Mouse (Mus musculus): ENCODE measurements around the gene Coq4.
A peak's percentile ranks its signal among the peaks of the same experiment; 100 is the strongest.
"Not testable (repeated sequence)": the region's sequence is repeated elsewhere in the genome, so short reads cannot be mapped to it uniquely, and the experiment has no call there.

Gene Coq4

DNA sequence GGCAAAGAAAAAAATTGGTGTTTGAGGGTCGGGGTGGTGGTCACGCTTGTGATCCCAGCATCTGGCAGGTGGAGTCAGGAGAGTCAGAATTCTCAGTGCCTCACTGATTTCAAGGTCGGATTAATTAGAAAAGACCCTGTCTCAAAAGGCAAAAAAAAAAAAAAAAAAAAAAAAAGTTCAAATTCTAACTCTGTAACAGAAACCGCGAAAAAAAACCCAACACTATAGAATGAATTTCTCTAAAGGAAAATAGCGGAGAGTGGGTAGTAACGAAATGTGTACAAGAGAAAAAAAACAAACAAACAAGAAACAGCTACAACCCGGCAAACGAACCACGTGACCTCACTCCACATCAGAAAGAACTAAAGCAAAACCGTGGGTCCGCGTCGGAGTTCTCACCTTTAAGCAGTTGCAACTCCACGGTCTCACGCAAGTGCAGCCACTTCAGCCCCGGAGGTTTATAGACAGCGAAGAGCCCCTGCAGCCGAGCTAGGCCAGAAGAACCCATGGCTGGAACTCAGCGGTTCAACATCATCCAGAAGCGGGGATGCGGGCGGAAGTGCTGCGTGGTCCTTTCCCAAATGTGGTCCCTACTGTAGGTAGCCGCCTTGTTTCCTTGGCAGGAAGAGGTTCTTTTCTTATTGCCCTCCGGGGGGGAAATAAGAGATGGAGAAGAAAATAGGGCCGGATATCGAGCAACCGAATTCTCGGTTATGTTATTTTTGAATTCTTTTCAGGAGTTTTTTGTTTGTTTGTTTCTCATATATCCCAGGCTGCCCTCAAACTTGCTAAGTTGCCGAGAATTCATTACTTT, at the start of gene Coq4:
Coq4 (plus strand) TSS at position 390 of the 814 bp plus-strand sequence.
- DNase-seq (ENCODE audit: low spot score in 2 of 2) = peak; percentile 85 to 88

DNA sequence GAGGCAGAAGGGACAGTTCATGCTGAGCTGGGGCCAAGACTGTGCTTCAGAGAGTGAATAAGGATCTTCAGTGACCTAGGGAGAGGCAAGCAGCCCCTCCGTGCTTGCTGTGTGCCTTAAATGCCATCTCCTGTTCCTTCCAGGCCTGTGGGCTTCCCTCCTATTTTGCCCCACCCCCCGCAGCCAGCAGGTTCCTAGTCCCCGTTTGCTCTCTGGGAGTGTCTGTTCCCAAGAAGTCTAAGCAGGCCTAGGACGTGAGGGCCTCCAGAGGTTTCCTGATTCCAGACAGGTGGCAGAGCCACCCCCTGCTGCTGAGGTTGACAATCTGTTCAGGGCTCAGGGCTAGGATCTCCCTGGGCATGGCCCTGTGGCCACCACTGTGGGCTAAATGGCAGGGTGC, 48.5 kb upstream of the Coq4 start:
- no peak for DNase-seq (ENCODE audit: low spot score in 2 of 2)

- no peak for DNase-seq (ENCODE audit: low spot score in 2 of 2)
These were observed 47.9 kb upstream of the Coq4 start for GRCm38 (mm10) chr2:29739368-29739767.

- DNase-seq (ENCODE audit: low spot score in 2 of 2) = no peak
These were observed 46.1 kb upstream of the Coq4 start for GRCm38 (mm10) chr2:29741207-29741606.

GRCm38 (mm10) chr2:29744256-29744655, 43.0 kb upstream of the Coq4 start:
- no peak for DNase-seq (ENCODE audit: low spot score in 2 of 2)

GRCm38 (mm10) chr2:29747188-29747782, 40.0 kb upstream of the Coq4 start:
- no peak for DNase-seq (ENCODE audit: low spot score in 2 of 2)

DNA sequence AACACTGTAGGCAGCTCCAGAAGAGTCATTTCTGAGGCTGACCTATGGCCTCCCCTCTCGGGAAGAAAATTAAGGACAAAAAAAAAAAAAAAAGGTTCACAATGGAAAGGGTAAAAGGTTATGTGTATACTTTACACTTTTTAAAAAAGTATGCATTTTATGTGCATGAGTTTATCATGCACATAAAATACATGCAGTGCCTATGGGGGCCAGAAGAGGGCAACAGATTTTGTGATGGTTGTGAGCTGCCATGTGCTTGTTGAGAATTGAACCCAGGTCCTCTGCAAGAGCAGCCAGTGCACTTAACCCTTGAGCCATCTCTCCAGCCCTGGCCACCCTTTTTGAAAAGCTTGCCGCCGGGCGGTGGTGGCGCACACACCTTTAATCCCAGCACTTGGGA, 39.4 kb upstream of the Coq4 start:
- DNase-seq (ENCODE audit: low spot score in 2 of 2) = no peak

DNA sequence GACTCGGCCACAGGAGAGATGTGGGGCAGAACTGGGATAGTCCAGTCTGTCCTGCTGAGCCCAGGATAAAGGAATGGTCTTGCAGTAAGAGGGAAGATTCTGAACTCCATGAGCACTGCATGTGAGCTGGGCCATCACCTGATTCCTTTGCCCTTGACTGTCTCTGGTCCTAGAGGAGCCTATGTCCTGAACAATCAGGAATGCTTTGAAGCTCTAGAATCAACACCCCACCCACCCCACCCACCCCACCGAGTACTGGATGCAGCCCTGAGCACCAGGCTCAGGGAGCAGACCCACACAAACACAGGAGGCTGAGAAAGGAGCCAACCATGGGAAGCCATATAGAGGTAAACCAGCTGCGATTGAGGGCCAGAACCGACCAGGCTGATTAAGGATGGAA, 38.8 kb upstream of the Coq4 start:
- DNase-seq (ENCODE audit: low spot score in 2 of 2) = no peak

- DNase-seq (ENCODE audit: low spot score in 2 of 2) = no peak
These were observed 35.8 kb upstream of the Coq4 start, which contains the start of gene Gm13420 for GRCm38 (mm10) chr2:29751497-29751896. TSS of gene Gm13420 (minus strand) at chr2:29751685.

GRCm38 (mm10) chr2:29752397-29752796, 34.9 kb upstream of the Coq4 start:
- no peak for DNase-seq (ENCODE audit: low spot score in 2 of 2)

DNA sequence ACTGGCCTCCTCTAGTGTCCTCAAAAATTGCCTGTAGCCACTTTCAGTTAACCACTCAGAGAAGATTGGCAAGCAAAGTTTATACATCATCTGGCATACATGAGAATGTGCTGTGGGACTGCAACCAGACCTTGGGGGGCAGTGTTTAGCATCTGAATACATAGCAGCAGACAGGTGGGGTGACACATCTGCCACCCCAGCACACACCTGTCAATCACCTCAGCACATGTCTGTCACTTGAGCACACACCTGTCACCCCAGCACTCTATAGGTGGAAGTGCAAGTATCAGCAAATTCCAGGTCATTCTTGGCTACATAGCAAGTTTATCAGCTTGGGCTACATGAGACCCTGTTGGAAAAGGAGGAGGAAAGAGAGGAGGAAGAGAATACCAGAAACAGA, 31.6 kb upstream of the Coq4 start:
- DNase-seq (ENCODE audit: low spot score in 2 of 2) = no peak

DNA sequence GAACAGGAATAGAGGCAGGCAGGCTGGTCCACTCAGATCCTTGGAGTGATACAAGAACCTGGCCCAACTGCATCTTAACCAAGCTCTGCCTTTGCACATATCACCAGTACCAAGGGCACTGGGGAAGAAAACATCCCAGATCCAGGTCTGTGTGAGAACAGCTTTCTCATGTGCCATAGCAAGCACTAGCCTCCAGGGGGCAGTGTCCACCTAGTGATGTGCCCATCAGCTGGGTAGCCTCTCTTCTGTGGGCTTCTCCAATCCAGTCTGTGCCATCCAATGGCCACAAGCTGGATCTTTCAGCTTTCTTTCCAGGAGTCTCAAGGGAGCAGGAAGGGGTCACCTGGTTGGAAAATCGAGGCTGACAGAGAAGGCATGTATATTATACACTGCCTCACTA, 22.5 kb upstream of the Coq4 start:
- DNase-seq (ENCODE audit: low spot score in 2 of 2) = peak in 1 of 2 experiments; percentile 50

DNA sequence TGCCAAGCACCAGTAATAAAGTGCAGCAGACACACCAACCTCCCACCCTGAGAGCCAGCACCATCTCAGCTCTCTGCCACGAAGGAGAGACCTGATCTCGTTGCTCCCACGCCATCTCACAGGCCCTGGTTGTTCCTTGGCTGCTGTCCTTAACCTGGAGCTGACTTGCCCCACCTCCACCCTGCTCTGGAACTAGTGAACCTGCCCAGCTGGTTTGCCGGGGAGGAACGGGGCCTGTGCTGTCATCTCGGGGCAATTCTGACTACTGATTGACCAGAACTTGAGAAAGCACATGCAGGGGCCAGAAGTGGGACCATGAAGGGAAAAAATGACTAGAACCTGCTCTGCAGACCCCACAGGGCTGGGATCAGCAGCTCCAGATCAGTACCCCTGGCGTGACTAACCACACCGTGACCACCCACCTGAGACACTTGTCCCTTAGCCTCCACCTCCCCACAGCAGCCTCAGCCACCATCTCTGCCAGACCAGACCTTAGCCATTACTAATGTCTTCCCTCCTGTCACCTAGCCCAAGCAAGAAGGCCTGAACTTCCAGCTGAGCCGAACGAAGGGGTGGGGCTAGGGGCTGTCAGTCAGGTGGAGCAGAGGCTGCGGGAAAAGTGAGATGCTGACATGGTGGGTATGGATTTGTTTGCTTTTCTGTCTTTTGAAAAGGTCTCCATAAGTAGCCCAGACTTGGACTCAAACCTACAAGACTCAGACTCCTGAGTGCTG, 19.1 kb upstream of the Coq4 start:
- DNase-seq (ENCODE audit: low spot score in 2 of 2) = no peak

DNA sequence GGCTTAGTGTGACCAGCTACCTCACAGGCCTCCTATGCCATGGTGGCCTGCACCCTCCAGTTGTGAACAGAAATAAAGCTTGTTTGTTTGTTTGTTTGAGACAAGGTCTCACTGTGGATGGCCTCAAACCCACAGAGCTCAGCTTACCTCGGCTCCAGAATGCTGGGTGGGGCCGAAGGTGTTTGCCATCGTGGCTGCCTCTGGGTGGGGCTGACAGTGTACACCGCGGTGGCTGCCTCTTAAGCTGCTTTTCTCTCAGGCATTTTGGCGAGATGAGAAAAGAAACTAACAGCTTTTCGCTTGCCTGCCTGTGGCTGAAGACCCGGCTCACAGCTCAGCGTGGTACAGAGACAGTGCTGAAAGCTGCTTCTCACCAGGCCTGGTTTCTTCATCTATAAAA, 18.4 kb upstream of the Coq4 start:
- DNase-seq (ENCODE audit: low spot score in 2 of 2) = no peak

GRCm38 (mm10) chr2:29770162-29770561, 17.1 kb upstream of the Coq4 start:
- no peak for DNase-seq (ENCODE audit: low spot score in 2 of 2)

GRCm38 (mm10) chr2:29771611-29772461, 15.5 kb upstream of the Coq4 start:
- no peak for DNase-seq (ENCODE audit: low spot score in 2 of 2)

DNA sequence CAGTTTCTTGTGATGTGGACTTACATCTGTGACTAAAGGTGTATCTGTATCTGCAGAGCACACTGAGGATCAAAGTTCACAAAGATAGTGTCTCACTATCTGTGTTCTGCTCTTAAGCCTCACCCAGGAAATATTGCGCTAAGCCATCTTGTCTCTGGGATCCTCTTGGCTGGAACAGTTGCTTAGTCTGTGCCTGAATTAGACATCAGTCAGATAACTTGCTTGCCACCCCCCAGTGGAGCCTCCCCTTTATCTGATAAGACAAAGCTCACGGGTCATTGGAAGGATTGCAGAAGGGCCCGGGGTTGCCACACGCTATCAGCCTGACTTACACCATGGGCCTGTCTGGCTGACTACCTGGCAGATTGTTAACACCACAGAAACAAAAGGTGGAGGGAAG, 14.0 kb upstream of the Coq4 start:
- DNase-seq (ENCODE audit: low spot score in 2 of 2) = no peak

DNA sequence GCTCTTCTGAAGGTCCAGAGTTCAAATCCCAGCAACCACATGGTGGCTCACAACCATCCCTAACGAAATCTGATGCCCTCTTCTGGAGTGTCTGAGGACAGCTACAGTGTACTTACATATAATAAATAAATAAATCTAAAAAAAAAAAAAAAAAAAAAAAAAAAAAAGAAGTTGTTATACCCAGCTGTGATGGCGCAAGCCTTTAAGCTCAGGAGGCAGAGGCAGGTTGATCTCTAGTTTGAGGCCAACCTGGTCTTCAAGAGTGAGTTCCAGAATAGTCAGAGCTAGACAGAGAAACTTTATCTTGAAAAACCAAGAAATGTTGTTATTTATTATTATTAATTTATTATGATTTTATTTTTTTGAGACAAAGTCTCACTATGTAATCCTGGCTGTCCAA, 6.0 kb upstream of the Coq4 start:
- not testable (repeated sequence) for DNase-seq (ENCODE audit: low spot score in 2 of 2)

DNA sequence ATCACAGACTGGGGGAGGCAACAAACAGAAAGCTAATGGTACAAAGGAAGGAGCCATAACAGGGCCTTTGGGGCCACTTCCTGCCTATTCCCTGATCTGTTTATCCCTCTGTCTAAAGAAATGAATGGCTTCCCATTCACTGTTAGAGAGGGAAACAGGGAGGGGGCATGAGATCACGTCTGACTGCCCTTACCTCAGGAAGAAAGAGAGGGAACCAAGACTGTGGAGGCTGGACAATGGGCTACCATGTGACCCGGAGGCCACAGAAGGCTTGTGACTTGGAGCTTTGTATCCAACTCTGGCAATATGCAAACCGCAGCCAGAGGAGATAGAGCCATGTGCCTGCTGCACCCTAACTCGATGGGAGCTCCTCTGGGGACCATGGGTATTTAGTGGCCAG, 3.0 kb upstream of the Coq4 start:
- no peak for DNase-seq (ENCODE audit: low spot score in 2 of 2)

DNA sequence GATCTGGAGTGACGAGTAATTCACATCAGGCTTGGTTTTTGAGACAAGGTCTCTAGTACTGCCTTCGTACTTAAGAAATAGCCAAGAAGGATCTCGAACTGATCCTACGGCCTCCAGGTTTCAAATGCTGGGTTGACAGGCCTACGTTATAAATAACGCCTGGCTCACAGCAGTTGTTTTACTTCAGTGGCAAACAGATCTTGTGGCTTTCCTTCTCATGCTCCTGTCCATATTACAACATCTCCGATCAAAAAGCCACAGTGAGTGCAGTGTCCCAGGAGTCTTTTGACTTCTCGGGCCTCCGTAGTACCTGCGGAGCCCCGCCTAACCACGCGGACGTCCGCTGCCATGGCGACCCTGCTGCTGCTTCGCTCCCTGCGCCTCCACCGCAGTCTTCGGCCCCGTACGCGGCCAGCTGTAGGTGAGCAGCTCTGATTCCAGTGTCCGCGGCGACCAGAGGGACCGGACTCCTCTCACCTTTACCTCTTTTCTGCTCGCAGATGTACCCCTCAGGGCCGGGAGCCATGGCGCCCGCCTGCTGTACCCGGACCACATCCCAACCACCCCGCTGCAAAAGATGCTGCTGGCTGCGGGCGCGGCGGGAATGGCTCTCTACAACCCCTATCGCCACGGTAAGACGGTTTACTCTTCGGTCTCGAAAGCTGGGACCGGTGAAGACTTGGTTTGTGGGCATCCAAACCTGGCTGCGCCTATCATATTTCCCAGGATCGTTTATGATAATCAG, 816 bp downstream of the Coq4 start, which contains the start of gene Trub2:
Trub2 (minus strand) TSS at position 566 of the 745 bp plus-strand sequence.
- peak; percentile 60 to 71 for DNase-seq (ENCODE audit: low spot score in 2 of 2)

All from frontal cortex, postnatal 25 days (tissue).